ENCODE assay signal across 19 mouse cellular contexts in the genomic region with DNA sequence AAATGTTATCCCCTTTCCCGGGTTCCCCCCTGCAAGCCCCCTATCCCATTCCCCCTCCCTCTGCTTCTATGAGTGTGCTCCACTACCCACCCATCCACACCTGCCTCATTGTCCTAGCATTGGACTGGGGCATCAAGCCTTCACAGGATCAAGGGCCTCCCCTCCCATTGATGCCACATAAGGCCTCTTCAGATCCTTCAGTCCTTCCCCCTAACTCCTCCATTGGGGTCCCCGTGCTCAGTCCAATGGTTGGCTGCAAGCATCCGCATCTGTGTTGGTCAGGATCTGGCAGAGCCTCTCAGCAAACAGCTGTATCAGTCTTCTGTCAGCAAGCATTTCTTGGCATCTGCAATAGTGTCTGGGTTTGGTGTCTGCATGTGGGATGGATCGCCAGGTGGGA. TPM values are rescaled to one million over a fixed set of nuclear protein-coding genes. Genes with fewer than 3 reads are reported as not detected.
"Had no signal": no experiment of that assay in that cellular context is flagged by ENCODE, and none has a peak within 500 bp of the region (broad histone marks: within the 10 kb centered on the region; RNA-seq: fewer than 3 reads in every experiment).

No protein-coding gene starts in this region.

RNA-seq across cellular contexts. Expression of a gene that starts 30.3 kb away (rescaled TPM):
- polyA plus RNA-seq: limb, embryonic 10.5 days; limb, embryonic 11.5 days; limb, embryonic 12.5 days; limb, embryonic 13.5 days; limb, embryonic 15.5 days; liver, adult 2 months; liver, embryonic 11.5 days; liver, embryonic 12.5 days; liver, embryonic 14.5 days; liver, embryonic 15.5 days; liver, embryonic 16.5 days; liver, postnatal 0 days; lung, adult 2 months; lung, embryonic 14.5 days; lung, embryonic 15.5 days; lung, embryonic 16.5 days; lung, postnatal 0 days; macrophage; myocyte had no signal
